Mouse (Mus musculus): Measurements from ENCODE around the gene Epn2.

GRCm38 (mm10) chr11:61585421-61585820 lies 5.9 kb upstream of the Epn2 start:
- no peak for TF ChIP-seq FLI1 (IDR thresholded peaks at IDR 0.05; ENCODE audit: low read length)
- no peak for TF ChIP-seq GATA1 (IDR thresholded peaks at IDR 0.05; ENCODE audit: borderline replicate concordance, low read length)

Data from megakaryocyte, embryonic 14.5 days (primary cell).